Mouse (Mus musculus) MEL (cell line): ENCODE data around the gene Sdhaf4. TPM values are rescaled to one million over a fixed set of nuclear protein-coding genes. Genes with fewer than 3 reads are reported as not detected.

Source experiments
- DNase-seq: peaks from one replicate; pipeline ENCODE4 v3.0.0; 2011; ENCODE audit warnings: low read depth, low spot score
- H3K27ac ChIP-seq: 2 replicates; pipeline ENCODE4 v1.5.1; 2012; ENCODE audit warnings: low read depth, mild to moderate bottlenecking, control low read depth, low read length, moderate library complexity; ENCODE audit not compliant: control insufficient read depth
- H3K27me3 ChIP-seq, 2 experiments: fragments of 150-350 bp in 1 of 2; sonication (generic) in 1 of 2; 2 replicates each; pipeline ENCODE4 v1.6.1; 2012; ENCODE audit warnings: low read length in 2 of 2, mild to moderate bottlenecking in 2 of 2, improper control_type of control experiment in 1 of 2, moderate library complexity in 1 of 2; ENCODE audit not compliant: insufficient read depth in 2 of 2, control insufficient read depth in 1 of 2
- H3K36me3 ChIP-seq, 2 experiments: 2 replicates each; pipeline ENCODE4 v1.6.1; 2012 to 2014; ENCODE audit warnings: low read length in 2 of 2, improper control_type of control experiment in 1 of 2, inconsistent platforms in 1 of 2, mild to moderate bottlenecking in 1 of 2; ENCODE audit not compliant: insufficient read depth in 2 of 2, control insufficient read depth in 1 of 2
- H3K4me1 ChIP-seq, 2 experiments: fragments of 150-350 bp in 1 of 2; sonication (generic) in 1 of 2; 2 replicates each; pipeline ENCODE4 v1.6.1; 2012; ENCODE audit warnings: low read length in 2 of 2, improper control_type of control experiment in 1 of 2, mild to moderate bottlenecking in 1 of 2; ENCODE audit not compliant: insufficient read depth in 2 of 2, control insufficient read depth in 1 of 2
- H3K4me3 ChIP-seq, 2 experiments: fragments of 150-350 bp in 1 of 2; sonication (generic) in 1 of 2; 2 replicates each; pipeline ENCODE4 v1.5.1; 2012; ENCODE audit warnings: low read depth in 2 of 2, low read length in 2 of 2, mild to moderate bottlenecking in 2 of 2, moderate library complexity in 2 of 2, control low read depth in 1 of 2, improper control_type of control experiment in 1 of 2; ENCODE audit not compliant: control insufficient read depth in 1 of 2, insufficient read depth in 1 of 2
- H3K79me2 ChIP-seq: 2 replicates; pipeline ENCODE4 v1.6.1; 2012; ENCODE audit warnings: mild to moderate bottlenecking, low read length, moderate library complexity; ENCODE audit not compliant: control insufficient read depth, poor library complexity, insufficient read depth
- H3K9ac ChIP-seq: 2 replicates; pipeline ENCODE4 v1.6.1; 2012; ENCODE audit warnings: low read depth, mild to moderate bottlenecking, control low read depth, low read length, moderate library complexity; ENCODE audit not compliant: control insufficient read depth, poor library complexity, severe bottlenecking
- H3K9me3 ChIP-seq: fragments of 150-350 bp; sonication (generic); replicated peaks from 2 replicates; pipeline ENCODE4 v1.6.1; 2012; ENCODE audit warnings: mild to moderate bottlenecking, low read length, improper control_type of control experiment, moderate library complexity; ENCODE audit not compliant: insufficient read depth
- BHLHE40 ChIP-seq: IDR thresholded peaks from 2 replicates; pipeline ENCODE4 v1.6.1; 2012; ENCODE audit warnings: low read depth, mild to moderate bottlenecking, inconsistent platforms, low read length, improper control_type of control experiment, borderline replicate concordance
- CHD1 ChIP-seq: IDR thresholded peaks from 2 replicates; pipeline ENCODE4 v1.6.1; 2012; ENCODE audit warnings: low read depth, mild to moderate bottlenecking, inconsistent platforms, low read length, improper control_type of control experiment
- CHD2 ChIP-seq: IDR thresholded peaks from 2 replicates; pipeline ENCODE4 v1.6.1; 2011; ENCODE audit warnings: low read length, improper control_type of control experiment
- CTCF ChIP-seq, 3 experiments: IDR thresholded peaks in 2 of 3; conservative IDR thresholded peaks in 1 of 3; 2 replicates each; pipeline ENCODE4 v1.5.1; 2011 to 2012; ENCODE audit warnings: low read length in 3 of 3, low read depth in 2 of 3, mild to moderate bottlenecking in 2 of 3, improper control_type of control experiment in 1 of 3, inconsistent platforms in 1 of 3, mixed read lengths in 1 of 3, moderate library complexity in 1 of 3; ENCODE audit not compliant: control insufficient read depth in 1 of 3, insufficient read depth in 1 of 3, poor library complexity in 1 of 3, severe bottlenecking in 1 of 3
- E2F4 ChIP-seq: IDR thresholded peaks from 2 replicates; pipeline ENCODE4 v1.6.1; 2011; ENCODE audit warnings: low read depth, low read length, improper control_type of control experiment, borderline replicate concordance
- ELF1 ChIP-seq: IDR thresholded peaks from 2 replicates; pipeline ENCODE4 v1.6.1; 2014; ENCODE audit warnings: low read depth, mild to moderate bottlenecking, inconsistent platforms, low read length, improper control_type of control experiment, moderate library complexity
- EP300 ChIP-seq, 2 experiments: IDR thresholded peaks; 2 replicates each; pipeline ENCODE4 v1.6.1; 2011; ENCODE audit warnings: improper control_type of control experiment in 2 of 2, low read length in 2 of 2, low read depth in 1 of 2, mild to moderate bottlenecking in 1 of 2
- ETS1 ChIP-seq: IDR thresholded peaks from 2 replicates; pipeline ENCODE4 v1.6.1; 2012; ENCODE audit warnings: low read depth, mild to moderate bottlenecking, inconsistent platforms, low read length, improper control_type of control experiment, moderate library complexity
- GATA1 ChIP-seq: IDR thresholded peaks from 2 replicates; pipeline ENCODE4 v1.6.1; 2011; ENCODE audit warnings: low read depth, low read length, improper control_type of control experiment
- HCFC1 ChIP-seq: IDR thresholded peaks from 2 replicates; pipeline ENCODE4 v1.6.1; 2012; ENCODE audit warnings: low read depth, mild to moderate bottlenecking, inconsistent platforms, low read length, improper control_type of control experiment, moderate library complexity
- JUND ChIP-seq: IDR thresholded peaks from 2 replicates; pipeline ENCODE4 v1.6.1; 2011; ENCODE audit warnings: low read depth, mild to moderate bottlenecking, improper control_type of control experiment, low read length
- KAT2A ChIP-seq: conservative IDR thresholded peaks from 2 replicates; pipeline ENCODE4 v1.6.1; 2012; ENCODE audit warnings: low read depth, low read length, improper control_type of control experiment, inconsistent platforms
- MAFK ChIP-seq: IDR thresholded peaks from 2 replicates; pipeline ENCODE4 v1.6.1; 2011; ENCODE audit warnings: low read depth, mild to moderate bottlenecking, low read length, improper control_type of control experiment, borderline replicate concordance
- MAX ChIP-seq: IDR thresholded peaks from 2 replicates; pipeline ENCODE4 v1.6.1; 2011; ENCODE audit warnings: low read length, improper control_type of control experiment
- MAZ ChIP-seq: IDR thresholded peaks from 2 replicates; pipeline ENCODE4 v1.6.1; 2012; ENCODE audit warnings: low read depth, mild to moderate bottlenecking, inconsistent platforms, low read length, improper control_type of control experiment
- MXI1 ChIP-seq: IDR thresholded peaks from 2 replicates; pipeline ENCODE4 v1.6.1; 2011; ENCODE audit warnings: mild to moderate bottlenecking, low read depth, low read length, improper control_type of control experiment
- MYB ChIP-seq: IDR thresholded peaks from 2 replicates; pipeline ENCODE4 v1.6.1; 2011; ENCODE audit warnings: mild to moderate bottlenecking, low read depth, low read length, improper control_type of control experiment
- MYC ChIP-seq: IDR thresholded peaks from 2 replicates; pipeline ENCODE4 v1.6.1; 2011; ENCODE audit warnings: low read depth, mild to moderate bottlenecking, low read length, improper control_type of control experiment, moderate library complexity
- NELFE ChIP-seq: IDR thresholded peaks from 2 replicates; pipeline ENCODE4 v1.6.1; 2011; ENCODE audit warnings: low read depth, low read length, improper control_type of control experiment
- NRF1 ChIP-seq: IDR thresholded peaks from 2 replicates; pipeline ENCODE4 v1.6.1; 2014; ENCODE audit warnings: low read depth, mild to moderate bottlenecking, inconsistent platforms, low read length, improper control_type of control experiment, moderate library complexity; ENCODE audit not compliant: poor library complexity, insufficient read depth, severe bottlenecking
- POLR2A ChIP-seq, 2 experiments: IDR thresholded peaks; 2 replicates each; pipeline ENCODE4 v1.6.1; 2011 to 2012; ENCODE audit warnings: low read length in 2 of 2, mild to moderate bottlenecking in 2 of 2, control low read depth in 1 of 2, improper control_type of control experiment in 1 of 2, low read depth in 1 of 2, moderate library complexity in 1 of 2; ENCODE audit not compliant: control insufficient read depth in 1 of 2, insufficient read depth in 1 of 2, poor library complexity in 1 of 2
- POLR2AphosphoS2 ChIP-seq: IDR thresholded peaks from 2 replicates; pipeline ENCODE4 v1.6.1; 2011; ENCODE audit warnings: low read length, improper control_type of control experiment
- POLR2AphosphoS5 ChIP-seq: IDR thresholded peaks from 2 replicates; pipeline ENCODE4 v1.6.1; 2012; ENCODE audit warnings: low read depth, borderline replicate concordance, mild to moderate bottlenecking, inconsistent platforms, low read length, moderate library complexity, mixed read lengths
- RAD21 ChIP-seq: IDR thresholded peaks from 2 replicates; pipeline ENCODE4 v1.6.1; 2011; ENCODE audit warnings: mild to moderate bottlenecking, low read depth, low read length, improper control_type of control experiment
- RCOR1 ChIP-seq: IDR thresholded peaks from 2 replicates; pipeline ENCODE4 v1.6.1; 2012; ENCODE audit warnings: low read depth, mild to moderate bottlenecking, inconsistent platforms, low read length, improper control_type of control experiment
- SIN3A ChIP-seq: IDR thresholded peaks from 2 replicates; pipeline ENCODE4 v1.6.1; 2012; ENCODE audit warnings: low read length, improper control_type of control experiment, inconsistent platforms
- SMC3 ChIP-seq: IDR thresholded peaks from 2 replicates; pipeline ENCODE4 v1.6.1; 2011; ENCODE audit warnings: low read depth, low read length, improper control_type of control experiment
- TAL1 ChIP-seq: IDR thresholded peaks from 2 replicates; pipeline ENCODE4 v1.6.1; 2012; ENCODE audit warnings: mild to moderate bottlenecking, inconsistent platforms, low read length, moderate library complexity, mixed read lengths
- TBP ChIP-seq: IDR thresholded peaks from 2 replicates; pipeline ENCODE4 v1.8.0; 2011; ENCODE audit warnings: low read depth, low read length, improper control_type of control experiment
- TCF12 ChIP-seq: IDR thresholded peaks from 2 replicates; pipeline ENCODE4 v1.6.1; 2014; ENCODE audit warnings: low read depth, mild to moderate bottlenecking, inconsistent platforms, low read length, improper control_type of control experiment, moderate library complexity
- UBTF ChIP-seq: IDR thresholded peaks from 2 replicates; pipeline ENCODE4 v1.6.1; 2012; ENCODE audit warnings: low read depth, mild to moderate bottlenecking, inconsistent platforms, low read length, improper control_type of control experiment, moderate library complexity, borderline replicate concordance; ENCODE audit not compliant: insufficient read depth
- USF1 ChIP-seq: IDR thresholded peaks from 2 replicates; pipeline ENCODE4 v1.6.1; 2014; ENCODE audit warnings: low read depth, mild to moderate bottlenecking, inconsistent platforms, low read length, improper control_type of control experiment, moderate library complexity
- USF2 ChIP-seq, 2 experiments: IDR thresholded peaks; 2 replicates each; pipeline ENCODE4 v1.6.1; 2011 to 2012; ENCODE audit warnings: improper control_type of control experiment in 2 of 2, low read length in 2 of 2, borderline replicate concordance in 1 of 2, inconsistent platforms in 1 of 2, low read depth in 1 of 2, mild to moderate bottlenecking in 1 of 2; ENCODE audit not compliant: insufficient read depth in 1 of 2
- ZKSCAN1 ChIP-seq: IDR thresholded peaks from 2 replicates; pipeline ENCODE4 v1.6.1; 2012; ENCODE audit warnings: low read depth, mild to moderate bottlenecking, inconsistent platforms, low read length, improper control_type of control experiment, moderate library complexity
- ZMIZ1 ChIP-seq: IDR thresholded peaks from 2 replicates; pipeline ENCODE4 v1.6.1; 2012; ENCODE audit warnings: low read depth, mild to moderate bottlenecking, inconsistent platforms, low read length, improper control_type of control experiment, moderate library complexity
- ZNF384 ChIP-seq: IDR thresholded peaks from 2 replicates; pipeline ENCODE4 v1.6.1; 2012; ENCODE audit warnings: low read depth, mild to moderate bottlenecking, inconsistent platforms, low read length, improper control_type of control experiment
- polyA plus RNA-seq, 2 experiments: library from polyadenylated mRNA; stranded (reverse) in 1 of 2; unstranded in 1 of 2; fragments of >175 nt in 1 of 2; fragments of >200 nt in 1 of 2; gene quantifications; 2 replicates each; pipeline versions ENCODE4 v1.2.1 to v1.2.4; 2012; ENCODE audit warnings: low replicate concordance in 2 of 2, low read depth in 1 of 2; ENCODE audit not compliant: insufficient read length in 2 of 2, insufficient read depth in 1 of 2, missing spikeins in 1 of 2
- total RNA-seq: library from RNA; depleted of rRNA; stranded (reverse); fragments of 300-350 nt; gene quantifications from 2 replicates; pipeline ENCODE4 v1.2.3, GENCODE M21; 2012; rRNA removed

The Sdhaf4 gene
- total RNA-seq = 26.9 and 28.5 TPM in 2 replicates
- 10 to 100 TPM in 1 of 2 experiments, not detected in 1; 15.8 TPM for polyA plus RNA-seq

GRCm38 (mm10) chr1:24005070-24005804, at the start of gene Sdhaf4:
Gene Sdhaf4 (minus strand): TSS chr1:24005656.
- peak; percentile 90 for DNase-seq
- peaks cover 3 to 4% of the 10 kb centered on the region in 2 experiments; a peak in 2 of 4 replicates for H3K4me1 ChIP-seq
- H3K9ac ChIP-seq = peak within 1 kb of the TSS; percentile 94
- no peaks in the 10 kb centered on the region; a peak in 1 of 4 replicates for H3K36me3 ChIP-seq
- peak within 1 kb of the TSS; percentile 62 for H3K27ac ChIP-seq
- H3K27me3 ChIP-seq = no peaks in the 10 kb centered on the region; a peak in 1 of 4 replicates
- peaks cover 2% of the 10 kb centered on the region; the same call in 1 of the 2 replicates for H3K79me2 ChIP-seq
- no peaks in the 10 kb centered on the region for H3K9me3 ChIP-seq
- peak within 1 kb of the TSS; percentile 84 to 87 for H3K4me3 ChIP-seq
- no peak for TF ChIP-seq ZNF384
- TF ChIP-seq RCOR1 = no peak
- TF ChIP-seq SMC3 = no peak
- TF ChIP-seq CHD2 = no peak
- no peak for TF ChIP-seq GATA1
- TF ChIP-seq MYB = no peak
- TF ChIP-seq SIN3A = peak; percentile 47
- TF ChIP-seq USF1 = no peak
- no peak for TF ChIP-seq E2F4
- TF ChIP-seq ZKSCAN1 = no peak
- peak; percentile 44; the same call in 1 of the 2 replicates for TF ChIP-seq TCF12
- no peak for TF ChIP-seq BHLHE40
- TF ChIP-seq KAT2A = no peak
- no peak for TF ChIP-seq MXI1
- TF ChIP-seq MAX = no peak
- TF ChIP-seq TBP = no peak
- TF ChIP-seq POLR2A (IDR thresholded peaks at IDR 0.05; ENCODE audit: control insufficient read depth in 1 of 2, insufficient read depth in 1 of 2, low read depth in 1 of 2, low read length in 2 of 2, poor library complexity in 1 of 2) = peak; percentile 57 to 75; a peak in 3 of 4 replicates
- no peak for TF ChIP-seq ELF1
- no peak for TF ChIP-seq EP300 (IDR thresholded peaks at IDR 0.05; ENCODE audit: low read depth in 1 of 2, low read length in 2 of 2)
- TF ChIP-seq CTCF (IDR thresholded peaks at IDR 0.05 in 2 of 3, conservative IDR thresholded peaks at IDR 0.05 in 1 of 3; ENCODE audit: control insufficient read depth in 1 of 3, insufficient read depth in 1 of 3, low read depth in 2 of 3, low read length in 3 of 3, poor library complexity in 1 of 3, severe bottlenecking in 1 of 3) = no peak
- peak; percentile 47; the same call in 1 of the 2 replicates for TF ChIP-seq HCFC1
- no peak for TF ChIP-seq CHD1
- TF ChIP-seq ETS1 = no peak
- TF ChIP-seq NRF1 = peak; percentile 88
- TF ChIP-seq TAL1 = no peak
- TF ChIP-seq POLR2AphosphoS2 = peak; percentile 65; the same call in 1 of the 2 replicates
- TF ChIP-seq MYC = no peak
- no peak for TF ChIP-seq MAFK
- TF ChIP-seq USF2 (IDR thresholded peaks at IDR 0.05; ENCODE audit: borderline replicate concordance in 1 of 2, insufficient read depth in 1 of 2, low read depth in 1 of 2, low read length in 2 of 2) = no peak
- no peak for TF ChIP-seq UBTF
- no peak for TF ChIP-seq JUND
- TF ChIP-seq NELFE = peak; percentile 82
- no peak for TF ChIP-seq POLR2AphosphoS5
- TF ChIP-seq RAD21 = no peak
- 0 out of 2 replicates have a peak, but pooled peaks have one; percentile 48 for TF ChIP-seq ZMIZ1
- TF ChIP-seq MAZ = no peak
